Mouse (Mus musculus): ENCODE results near the gene Dop1b. TPM values are rescaled to one million over a fixed set of nuclear protein-coding genes. Genes with fewer than 3 reads are reported as not detected.
"Not testable (repeated sequence)": the region's sequence is repeated elsewhere in the genome, so short reads cannot be mapped to it uniquely, and the experiment has no call there.

Gene Dop1b
- 9.6 and 11.2 TPM in 2 replicates for polyA plus RNA-seq (2016; fragmentation: Nextera tagmentation; extraction: Ambion mirVana)

GRCm38 (mm10) chr16:93711411-93712188, at the start of gene Dop1b:
Dop1b (plus strand) TSS chr16:93711904.
- under 1% methylated on average over 77 of the region's 77 CpGs for WGBS
- H3K4me2 ChIP-seq = peak within 1 kb of the TSS; percentile 94
- H3K27ac ChIP-seq = no peak within 1 kb of the TSS
- H3K27me3 ChIP-seq = peaks cover 38% of the 10 kb centered on the region
- ATAC-seq (ENCODE audit: insufficient number of reproducible peaks, insufficient read depth, low FRiP score, low TSS enrichment, low read depth) = peak; percentile 89
- H3K36me3 ChIP-seq = no peaks in the 10 kb centered on the region
- H3K4me3 ChIP-seq (replicated peaks) = peak within 1 kb of the TSS; percentile 78
- H3K9ac ChIP-seq (replicated peaks) = peak within 1 kb of the TSS; percentile 75
- H3K4me1 ChIP-seq (replicated peaks) = peaks cover 9% of the 10 kb centered on the region
- no peaks in the 10 kb centered on the region for H3K9me3 ChIP-seq

GRCm38 (mm10) chr16:93667976-93668375, 43.7 kb upstream of the Dop1b start:
- Histone ChIP-seq H3K27ac (no peak overlapping the region), H3K27me3 (no peaks in the 10 kb centered on the region), H3K36me3 (no peaks in the 10 kb centered on the region), H3K9me3 (peaks cover 25% of the 10 kb centered on the region), H3K4me3 (replicated peaks) (no peak overlapping the region), H3K9ac (replicated peaks) (no peak overlapping the region), H3K4me1 (replicated peaks) (no peaks in the 10 kb centered on the region), H3K4me2 (no peak overlapping the region)
- no peak for ATAC-seq (ENCODE audit: insufficient number of reproducible peaks, insufficient read depth, low FRiP score, low TSS enrichment, low read depth)

GRCm38 (mm10) chr16:93669521-93669920, 42.2 kb upstream of the Dop1b start:
- no peaks in the 10 kb centered on the region for H3K4me1 ChIP-seq (replicated peaks)
- no peaks in the 10 kb centered on the region for H3K36me3 ChIP-seq
- no peaks in the 10 kb centered on the region for H3K27me3 ChIP-seq
- no peak overlapping the region for H3K9ac ChIP-seq (replicated peaks)
- no peak overlapping the region for H3K27ac ChIP-seq
- no peak overlapping the region for H3K4me2 ChIP-seq
- peaks cover 20% of the 10 kb centered on the region for H3K9me3 ChIP-seq
- H3K4me3 ChIP-seq (replicated peaks) = no peak overlapping the region
- no peak for ATAC-seq (ENCODE audit: insufficient number of reproducible peaks, insufficient read depth, low FRiP score, low TSS enrichment, low read depth)

DNA sequence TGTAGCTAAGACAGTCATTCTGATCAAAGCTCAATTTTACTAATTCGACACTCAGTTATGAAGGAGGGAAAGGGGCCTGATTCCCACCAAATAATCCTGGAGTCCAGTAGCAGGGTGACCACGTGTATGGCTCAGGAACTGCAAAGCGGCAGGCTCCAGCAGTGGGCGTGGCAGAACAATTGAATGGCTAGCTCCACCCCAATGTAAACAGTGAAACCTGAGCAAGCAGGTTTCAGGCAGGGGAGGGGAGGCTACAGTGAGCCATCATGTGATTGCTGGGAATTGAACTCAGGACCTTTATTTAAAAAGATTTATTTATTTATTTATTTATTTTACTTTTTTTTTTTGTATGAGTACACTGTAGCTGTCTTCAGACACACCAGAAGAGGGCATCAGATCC, 41.2 kb upstream of the Dop1b start:
- peaks cover 20% of the 10 kb centered on the region for H3K9me3 ChIP-seq
- H3K36me3 ChIP-seq; H3K27me3 ChIP-seq; H3K4me1 ChIP-seq (replicated peaks); H3K9ac ChIP-seq (replicated peaks); H3K4me3 ChIP-seq (replicated peaks); H3K27ac ChIP-seq; ATAC-seq (ENCODE audit: insufficient number of reproducible peaks, insufficient read depth, low FRiP score, low TSS enrichment, low read depth); H3K4me2 ChIP-seq: not testable (repeated sequence)
- 42% methylated on average over 4 of the region's 4 CpGs for WGBS

DNA sequence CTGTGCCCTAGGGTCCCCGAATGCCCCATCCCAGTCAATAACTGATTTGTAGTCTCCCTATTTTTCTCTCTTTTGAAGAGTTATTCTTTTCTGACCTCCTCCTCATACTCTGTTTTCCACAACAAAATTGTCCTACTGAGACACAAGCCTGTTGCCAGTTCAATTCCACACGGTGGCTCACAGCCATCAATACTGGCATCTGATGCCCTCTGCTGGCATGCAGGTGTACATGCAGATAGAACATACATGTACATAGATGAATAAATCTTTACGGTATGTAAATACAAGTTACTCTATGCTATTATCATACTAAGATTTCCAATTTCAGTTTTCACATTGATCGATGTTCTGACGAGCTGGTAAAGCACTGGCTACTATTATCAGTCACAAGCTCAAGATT, 40.6 kb upstream of the Dop1b start:
- 88% methylated on average over 5 of the region's 5 CpGs for WGBS
- no peak overlapping the region for H3K4me3 ChIP-seq (replicated peaks)

DNA sequence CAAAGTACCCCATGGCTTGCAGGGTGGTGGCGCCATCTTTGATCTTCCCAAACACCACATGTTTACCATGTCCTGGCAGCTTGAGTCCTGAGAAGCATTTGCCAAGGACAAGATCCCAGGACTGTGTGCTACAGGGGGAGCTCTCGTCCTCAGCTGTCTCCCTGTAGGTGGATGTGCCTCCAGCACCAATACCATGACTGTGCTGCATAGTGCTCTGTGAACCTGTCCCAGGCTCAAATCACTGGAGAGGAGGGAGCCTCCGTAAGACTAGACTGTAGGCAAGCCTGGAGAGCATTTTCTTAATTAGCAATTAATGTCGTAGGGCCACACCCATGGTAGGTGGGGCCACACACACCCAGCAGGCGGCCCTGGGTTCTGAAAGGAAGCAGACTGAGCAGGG, 35.3 kb upstream of the Dop1b start:
- H3K27me3 ChIP-seq = peaks cover 18% of the 10 kb centered on the region
- H3K4me3 ChIP-seq (replicated peaks) = no peak overlapping the region
- no peak overlapping the region for H3K4me2 ChIP-seq
- 0 out of 2 replicates have a peak, but pooled peaks cover 6% of the 10 kb centered on the region for H3K9me3 ChIP-seq
- ATAC-seq (ENCODE audit: insufficient number of reproducible peaks, insufficient read depth, low FRiP score, low TSS enrichment, low read depth) = no peak
- H3K27ac ChIP-seq = no peak overlapping the region
- H3K4me1 ChIP-seq (replicated peaks) = no peaks in the 10 kb centered on the region
- no peaks in the 10 kb centered on the region for H3K36me3 ChIP-seq
- no peak overlapping the region for H3K9ac ChIP-seq (replicated peaks)
- WGBS = 77% methylated on average over 5 of the region's 5 CpGs

More for the DNA sequence above, 40.6 kb upstream of the Dop1b start:
- Histone ChIP-seq H3K36me3 (no peaks in the 10 kb centered on the region), H3K9ac (replicated peaks) (no peak overlapping the region), H3K27ac (no peak overlapping the region), H3K4me1 (replicated peaks) (no peaks in the 10 kb centered on the region), H3K27me3 (no peaks in the 10 kb centered on the region), H3K9me3 (peaks cover 20% of the 10 kb centered on the region), H3K4me2 (no peak overlapping the region)
- no peak for ATAC-seq (ENCODE audit: insufficient number of reproducible peaks, insufficient read depth, low FRiP score, low TSS enrichment, low read depth)

DNA sequence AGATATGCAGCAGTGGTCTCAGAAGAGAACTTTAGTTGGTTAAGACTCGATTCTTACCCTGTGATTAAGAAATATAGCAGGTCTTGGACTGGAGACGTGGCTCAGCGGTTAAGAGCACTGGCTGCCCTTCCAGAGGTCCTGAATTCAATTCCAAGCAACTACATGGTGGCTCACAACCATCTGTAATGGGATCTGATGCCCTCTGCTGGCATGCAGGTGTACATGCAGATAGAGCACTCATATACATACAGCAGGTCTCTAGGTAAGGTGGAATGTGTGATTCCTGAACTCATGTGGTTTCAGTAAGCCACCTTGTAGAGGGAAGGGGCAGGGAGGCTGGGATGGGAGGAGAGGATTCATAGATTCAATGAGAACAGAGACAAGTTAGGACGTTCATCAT, 33.5 kb upstream of the Dop1b start:
- Histone ChIP-seq H3K9ac (replicated peaks) (no peak overlapping the region), H3K27me3 (peaks cover 36% of the 10 kb centered on the region), H3K27ac (no peak overlapping the region), H3K4me3 (replicated peaks) (no peak overlapping the region), H3K36me3 (no peaks in the 10 kb centered on the region), H3K9me3 (0 out of 2 replicates have a peak, but pooled peaks cover 6% of the 10 kb centered on the region), H3K4me1 (replicated peaks) (peaks cover 12% of the 10 kb centered on the region), H3K4me2 (no peak overlapping the region)
- ATAC-seq (ENCODE audit: insufficient number of reproducible peaks, insufficient read depth, low FRiP score, low TSS enrichment, low read depth) = no peak
- 87% methylated on average over 4 of the region's 4 CpGs for WGBS

- no peaks in the 10 kb centered on the region for H3K36me3 ChIP-seq
These were observed 32.5 kb upstream of the Dop1b start for GRCm38 (mm10) chr16:93679165-93679564.

DNA sequence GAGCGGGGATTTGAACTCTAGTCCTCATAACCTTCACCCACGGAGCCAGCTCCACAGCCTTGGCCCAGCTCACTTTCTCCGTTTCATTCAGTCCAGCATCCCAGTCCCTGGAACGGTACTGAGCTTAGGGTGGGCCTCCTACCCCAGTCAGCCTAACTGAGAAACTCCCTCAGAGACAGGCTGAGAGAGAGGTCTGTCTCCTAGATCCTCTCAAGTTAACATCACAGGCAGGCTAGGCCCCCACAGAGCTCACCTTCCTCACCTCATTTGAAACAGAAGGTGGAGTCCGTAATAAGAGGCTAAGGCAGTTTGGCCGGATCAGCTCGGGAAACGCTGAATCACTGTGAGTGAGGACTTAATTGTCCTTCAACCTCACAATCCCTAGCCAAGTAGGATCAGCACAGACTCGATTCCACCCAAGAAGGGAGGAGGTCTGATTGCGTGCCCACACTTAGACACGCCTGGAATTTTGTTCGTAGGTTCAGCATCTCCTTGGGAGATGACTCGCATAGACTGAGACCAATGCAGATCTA, 29.5 kb upstream of the Dop1b start:
- 0 out of 2 replicates have a peak overlapping the region, but pooled peaks have one; percentile 18 for H3K9ac ChIP-seq (replicated peaks)
- H3K4me3 ChIP-seq (replicated peaks) = peak overlapping the region; percentile 53
- no peaks in the 10 kb centered on the region for H3K36me3 ChIP-seq
- H3K4me1 ChIP-seq (replicated peaks) = peaks cover 24% of the 10 kb centered on the region
- peak overlapping the region; percentile 96 for H3K4me2 ChIP-seq
- H3K27me3 ChIP-seq = peaks cover 62% of the 10 kb centered on the region
- no peak overlapping the region for H3K27ac ChIP-seq
- peaks cover 10% of the 10 kb centered on the region; the same call in 1 of the 2 replicates for H3K9me3 ChIP-seq
- no peak for ATAC-seq (ENCODE audit: insufficient number of reproducible peaks, insufficient read depth, low FRiP score, low TSS enrichment, low read depth)
- 19% methylated on average over 13 of the region's 13 CpGs for WGBS

More at GRCm38 (mm10) chr16:93679165-93679564, 32.5 kb upstream of the Dop1b start:
- WGBS = 63% methylated on average over 9 of the region's 9 CpGs
- H3K27ac ChIP-seq = no peak overlapping the region
- 0 out of 2 replicates have a peak, but pooled peaks cover 6% of the 10 kb centered on the region for H3K9me3 ChIP-seq
- H3K4me3 ChIP-seq (replicated peaks) = no peak overlapping the region
- ATAC-seq (ENCODE audit: insufficient number of reproducible peaks, insufficient read depth, low FRiP score, low TSS enrichment, low read depth) = no peak
- peaks cover 21% of the 10 kb centered on the region for H3K4me1 ChIP-seq (replicated peaks)
- no peak overlapping the region for H3K4me2 ChIP-seq
- H3K27me3 ChIP-seq = peaks cover 46% of the 10 kb centered on the region
- no peak overlapping the region for H3K9ac ChIP-seq (replicated peaks)

- H3K9me3 ChIP-seq = peaks cover 8% of the 10 kb centered on the region; the same call in 1 of the 2 replicates
- H3K36me3 ChIP-seq = no peaks in the 10 kb centered on the region
- peak within 1 kb of the TSS; percentile 59 for H3K9ac ChIP-seq (replicated peaks)
- H3K4me2 ChIP-seq = peak within 1 kb of the TSS; percentile 96
- no peak within 1 kb of the TSS for H3K27ac ChIP-seq
- peak; percentile 71; the same call in 1 of the 2 replicates for ATAC-seq (ENCODE audit: insufficient number of reproducible peaks, insufficient read depth, low FRiP score, low TSS enrichment, low read depth)
- H3K4me1 ChIP-seq (replicated peaks) = peaks cover 24% of the 10 kb centered on the region
- peaks cover 62% of the 10 kb centered on the region for H3K27me3 ChIP-seq
- WGBS = under 1% methylated on average over 63 of the region's 63 CpGs
- H3K4me3 ChIP-seq (replicated peaks) = peak within 1 kb of the TSS; percentile 53
These were observed 28.8 kb upstream of the Dop1b start, which contains the start of gene Cbr3 for GRCm38 (mm10) chr16:93682689-93683507. Cbr3 (plus strand) TSS chr16:93683215.
